In the genomic region with DNA sequence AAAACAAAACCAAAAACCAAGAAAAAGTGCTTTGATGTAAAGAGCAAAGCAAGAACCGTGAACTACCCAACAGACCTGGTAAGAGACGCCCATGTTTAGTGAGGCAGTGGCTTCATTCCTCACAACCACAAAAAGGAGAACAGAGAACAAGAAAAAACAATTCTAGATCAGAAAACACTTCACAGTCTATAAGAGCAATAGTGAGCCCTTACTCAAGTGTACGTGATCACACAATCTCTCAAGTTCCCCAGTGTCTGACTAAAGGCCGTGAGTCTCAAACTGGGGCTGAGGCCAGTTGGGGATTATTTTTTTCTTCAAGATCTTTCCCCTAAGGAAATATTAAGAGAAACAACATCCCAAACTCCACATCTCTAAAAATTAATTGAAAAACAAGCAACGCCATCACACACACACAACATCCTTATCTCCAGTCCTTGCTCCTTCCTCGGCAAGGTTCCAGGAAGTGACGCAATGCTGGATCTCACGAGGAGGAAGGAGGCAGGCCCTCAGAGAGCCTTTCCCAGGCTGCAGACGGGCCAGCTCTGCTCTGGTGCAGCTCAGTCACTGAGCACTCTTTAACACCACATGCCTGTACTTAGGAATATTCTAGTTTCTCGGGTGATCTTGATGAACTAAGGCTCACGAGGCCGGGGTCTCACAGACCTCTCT, we compare ENCODE assay signal across 8 mouse cellular contexts. TPM values are rescaled to one million over a fixed set of nuclear protein-coding genes. Genes with fewer than 3 reads are reported as not detected.
DNase-seq lines count a peak whose midpoint lies in the region; ATAC-seq and TF ChIP-seq lines count a peak whose summit lies in the region.

No protein-coding gene starts in this region.

- no peak overlapping the region for H3K4me3 ChIP-seq in C2C12 (ENCODE audit: insufficient read depth, poor library complexity, severe bottlenecking)
- H3K4me3 ChIP-seq in kidney, embryonic 14.5 days (ENCODE audit: low read length): no peak overlapping the region

- peaks cover 59% of the 10 kb centered on the region for H3K79me2 ChIP-seq in C2C12 (ENCODE audit: control insufficient read depth, insufficient read depth)

- peaks cover 7% of the 10 kb centered on the region for H3K9me3 ChIP-seq in kidney, embryonic 14.5 days (ENCODE audit: control insufficient read depth, low read length)

- H3K79me3 ChIP-seq in C2C12 (ENCODE audit: low read depth): peaks cover 23% of the 10 kb centered on the region

- TF ChIP-seq CTCF in C2C12 (IDR thresholded peaks at IDR 0.05; ENCODE audit: control insufficient read depth, insufficient read depth, insufficient read length): no peak

- H3K27me3 ChIP-seq in C2C12 (ENCODE audit: control insufficient read depth, insufficient read depth, insufficient read length): no peaks in the 10 kb centered on the region
- H3K27me3 ChIP-seq in kidney, embryonic 14.5 days (ENCODE audit: control insufficient read depth, insufficient read depth, low read length): no peaks in the 10 kb centered on the region

- peak overlapping the region; percentile 42; the same call in 1 of the 2 replicates for H3K27ac ChIP-seq in kidney, embryonic 14.5 days (ENCODE audit: low read depth, low read length)

- DNase-seq in adipocyte (ENCODE audit: low spot score): peak; percentile 94
- peak; percentile 55 to 80 for DNase-seq in gastrocnemius, postnatal 4 days (ENCODE audit: low spot score in 2 of 2)
- peak; percentile 93 for DNase-seq in lung, postnatal 4 days
- peak; percentile 65 to 80 for DNase-seq in urinary bladder, adult 18-20 months (ENCODE audit: low spot score in 2 of 2)
- no peak for DNase-seq in embryo, embryonic 9.5 days (ENCODE audit: extremely low spot score)
- DNase-seq in layer of hippocampus, postnatal 14 days (ENCODE audit: low spot score in 2 of 2): no peak

- peaks cover 12% of the 10 kb centered on the region for H3K4me1 ChIP-seq in kidney, embryonic 14.5 days (ENCODE audit: control insufficient read depth, insufficient read depth, low read length)

- WGBS in kidney, embryonic 14.5 days: 73% methylated on average over 12 of the region's 12 CpGs

- no peak overlapping the region for H3ac ChIP-seq in C2C12 (ENCODE audit: control insufficient read depth, insufficient read length, low read depth)

- no peak overlapping the region for H3K9ac ChIP-seq in kidney, embryonic 14.5 days (ENCODE audit: low read depth, low read length)

- H3K4me2 ChIP-seq in kidney, embryonic 14.5 days (replicated peaks; ENCODE audit: low read depth, low read length): no peak overlapping the region

- ATAC-seq in kidney, embryonic 14.5 days (ENCODE audit: low FRiP score, low TSS enrichment): no peak

- H3K36me3 ChIP-seq in C2C12 (ENCODE audit: control insufficient read depth, insufficient read depth): no peaks in the 10 kb centered on the region
- no peaks in the 10 kb centered on the region for H3K36me3 ChIP-seq in kidney, embryonic 14.5 days (ENCODE audit: control insufficient read depth, insufficient read depth, low read length)

TF ChIP-seq in C2C12, 6 proteins besides CTCF, POLR2A, EP300 and RAD21:
- no peak for TF ChIP-seq MYOD1 (IDR thresholded peaks at IDR 0.05; ENCODE audit: control insufficient read depth, insufficient read length, low read depth)
- TF ChIP-seq CEBPB (IDR thresholded peaks at IDR 0.05; ENCODE audit: low read depth): peak; percentile 73
- no peak for TF ChIP-seq MAX (IDR thresholded peaks at IDR 0.05)

RNA-seq across cellular contexts. Expression of gene Tmod3, which starts 12.4 kb away (rescaled TPM):
- 14.7 TPM for polyA plus RNA-seq in C2C12 (2012; fragmentation: generic; extraction: Trizol)
- 10 to 100 TPM; 52.4 to 59.7 TPM for total RNA-seq in gastrocnemius, postnatal 4 days (2021)
- 97.1 and 144 TPM in 2 replicates for polyA plus RNA-seq in kidney, embryonic 14.5 days (2014; fragmentation: Nextera tagmentation; extraction: Ambion mirVana)
- 10 to 100 TPM; 51.5 to 61.4 TPM for total RNA-seq in layer of hippocampus, postnatal 14 days (2021)

Comparison
In these comparisons a context has a peak if more than half of its experiments do, and no peak if none do; other contexts are left out.
1. DNase-seq: peak in adipocyte (single experiment), gastrocnemius, postnatal 4 days (2 of 2), lung, postnatal 4 days (2 of 2) and urinary bladder, adult 18-20 months (2 of 2); none in embryo, embryonic 9.5 days (single experiment) and layer of hippocampus, postnatal 14 days (0 of 2).